Mouse (Mus musculus) c-Kit-positive CD71-negative TER-119-negative erythroid progenitor cells, embryonic 14.5 days (primary cell): ENCODE results near the gene Dsn1.

ENCODE experiments used
- DNase-seq: peaks from one replicate; pipeline ENCODE4 v3.0.0-alpha.2; 2013; ENCODE audit warnings: low read depth

Gene Dsn1

DNA sequence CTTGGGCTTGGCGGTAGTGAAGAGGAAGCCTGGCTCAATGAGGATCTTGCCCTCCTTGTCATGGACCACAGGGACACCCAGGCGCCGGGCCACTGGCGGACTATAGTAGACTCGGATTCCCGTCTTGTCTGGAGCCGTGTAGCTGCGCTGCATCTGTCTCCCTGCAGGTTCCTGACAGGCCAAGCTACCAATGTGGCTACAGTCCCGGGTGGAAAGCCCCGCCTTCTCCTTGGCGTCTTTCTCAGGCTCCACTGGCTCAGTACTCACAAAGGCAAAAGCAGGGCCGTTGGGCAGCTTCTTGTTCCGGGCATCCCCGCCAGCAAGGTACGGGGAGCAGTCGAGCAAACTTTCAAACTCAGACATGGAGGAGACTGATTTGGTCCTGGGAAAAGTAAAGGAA lies 14.2 kb upstream of the Dsn1 start:
- no peak for DNase-seq

DNA sequence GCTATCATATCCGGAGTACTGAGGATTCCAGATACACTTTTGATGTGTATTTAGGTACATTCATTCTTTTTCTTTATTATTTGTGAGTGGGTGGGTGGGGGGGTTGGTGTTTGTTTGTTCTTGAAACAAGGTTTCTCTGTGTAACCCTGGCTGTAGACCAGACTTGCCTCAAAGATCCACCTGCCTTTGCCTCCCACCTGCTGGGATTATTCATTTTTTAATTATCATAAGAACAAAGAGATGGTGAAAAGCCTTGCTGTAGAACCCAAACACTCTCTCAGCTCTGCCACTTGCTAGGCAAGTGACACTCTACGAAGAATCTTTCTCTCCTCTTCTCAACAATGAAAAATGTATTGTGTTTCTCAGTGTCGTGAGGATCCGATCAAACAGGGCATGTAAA lies 12.3 kb upstream of the Dsn1 start:
- no peak for DNase-seq

DNA sequence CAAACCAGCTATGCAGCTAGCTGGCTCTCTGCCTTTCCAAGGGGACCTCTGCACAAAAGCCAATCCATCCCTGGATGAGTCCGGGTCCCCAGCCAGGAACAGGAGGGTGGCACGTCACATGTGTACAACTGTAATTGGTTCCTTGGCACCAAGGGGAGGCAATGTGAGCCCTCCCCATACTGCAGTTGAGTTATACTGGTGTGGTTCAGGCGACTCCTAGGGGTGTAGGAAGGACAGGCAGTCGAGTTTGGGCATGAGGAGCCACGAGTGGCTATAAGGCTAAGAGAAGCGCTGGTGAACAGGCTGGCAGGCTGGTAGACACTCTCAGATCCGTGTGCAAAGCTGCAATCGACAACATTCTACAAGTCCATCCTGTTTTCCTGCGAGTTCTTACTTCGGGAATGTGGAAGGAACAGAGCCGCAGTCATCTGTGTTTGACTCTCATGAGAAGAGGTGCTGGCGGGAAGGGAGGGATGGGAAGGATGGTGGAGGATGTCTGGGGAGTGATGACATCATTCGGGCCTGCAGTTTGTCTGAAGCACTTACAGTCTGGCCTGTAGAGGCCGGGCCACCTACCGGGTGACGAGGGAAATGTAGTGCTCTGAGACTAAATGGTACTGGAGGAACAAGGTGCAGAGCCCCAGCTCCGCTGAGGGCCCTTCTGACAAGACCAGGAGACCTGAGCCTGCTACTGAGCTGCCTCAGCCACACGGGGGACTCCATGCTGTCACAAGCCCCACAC lies 9.7 kb upstream of the Dsn1 start:
- DNase-seq = no peak

DNA sequence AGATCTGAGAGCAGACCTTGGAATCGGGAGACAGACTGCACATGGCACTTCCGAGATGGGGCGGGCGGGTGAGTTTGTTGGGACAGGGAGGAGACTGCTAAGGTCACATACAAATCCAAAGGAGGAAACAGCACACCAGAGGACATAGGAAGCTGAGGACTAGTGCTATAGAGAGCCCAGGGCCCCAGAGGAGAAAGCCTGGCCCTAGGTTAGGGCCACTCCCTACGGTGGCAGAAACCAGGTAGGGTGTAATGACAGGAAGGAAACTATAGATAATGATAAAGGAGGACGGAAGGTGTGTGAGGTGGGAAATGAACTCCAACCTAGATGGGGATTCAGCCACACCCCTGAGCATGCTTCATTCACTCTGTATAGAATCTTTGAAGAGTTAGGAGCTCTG lies 5.4 kb upstream of the Dsn1 start:
- no peak for DNase-seq

DNA sequence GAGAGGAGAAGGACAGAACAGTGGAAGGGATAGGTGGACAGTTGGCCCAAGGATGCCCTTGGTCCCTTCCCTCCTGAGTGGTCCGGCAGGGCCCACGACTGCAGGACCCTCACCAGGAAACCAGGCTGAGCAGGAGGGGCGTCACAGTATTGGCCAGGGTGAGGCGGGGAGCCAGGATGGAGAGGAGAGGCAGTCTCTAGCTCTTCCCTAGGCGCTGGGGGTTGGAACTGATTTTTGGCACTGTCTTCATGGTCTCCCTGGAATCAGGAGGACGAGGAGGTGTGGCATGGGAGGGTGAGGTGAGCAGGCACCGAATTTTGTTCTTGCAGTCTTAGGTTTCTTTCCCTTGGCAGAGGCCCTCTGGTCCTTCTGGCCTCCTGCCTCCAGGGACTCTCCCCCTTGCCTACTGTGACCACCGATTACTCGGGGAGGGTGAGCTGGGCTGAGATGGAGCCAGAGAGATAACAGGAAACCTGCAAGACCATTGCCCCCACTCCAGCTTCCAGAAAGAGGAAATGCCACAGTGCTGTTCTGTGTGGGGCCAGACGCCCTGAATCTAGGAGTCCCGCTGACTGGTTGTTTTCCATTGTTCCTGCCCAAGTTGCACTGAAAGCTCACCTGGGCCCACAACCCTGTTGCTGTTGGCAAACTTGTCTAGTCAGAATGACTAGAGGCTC lies 3.8 kb upstream of the Dsn1 start:
- DNase-seq = no peak

DNA sequence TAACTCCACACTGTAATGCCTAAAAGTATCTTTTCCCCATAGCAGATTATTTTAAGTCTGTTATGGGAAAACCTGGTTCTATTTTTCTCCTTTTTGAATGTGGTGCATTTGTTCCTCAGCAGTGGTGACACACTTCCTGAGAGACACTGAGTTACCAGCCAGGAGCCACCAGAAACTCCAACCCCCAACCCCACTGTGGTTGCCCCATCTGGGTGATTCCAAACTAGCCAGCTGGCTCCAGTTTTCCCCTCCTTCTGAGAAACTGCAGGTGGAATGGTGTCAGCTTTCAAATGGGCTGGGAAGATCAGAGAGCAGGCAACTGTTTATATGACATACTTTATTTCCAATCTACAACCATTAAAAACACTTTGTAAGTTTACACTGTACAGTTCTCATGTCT lies 3.2 kb upstream of the Dsn1 start:
- no peak for DNase-seq

DNA sequence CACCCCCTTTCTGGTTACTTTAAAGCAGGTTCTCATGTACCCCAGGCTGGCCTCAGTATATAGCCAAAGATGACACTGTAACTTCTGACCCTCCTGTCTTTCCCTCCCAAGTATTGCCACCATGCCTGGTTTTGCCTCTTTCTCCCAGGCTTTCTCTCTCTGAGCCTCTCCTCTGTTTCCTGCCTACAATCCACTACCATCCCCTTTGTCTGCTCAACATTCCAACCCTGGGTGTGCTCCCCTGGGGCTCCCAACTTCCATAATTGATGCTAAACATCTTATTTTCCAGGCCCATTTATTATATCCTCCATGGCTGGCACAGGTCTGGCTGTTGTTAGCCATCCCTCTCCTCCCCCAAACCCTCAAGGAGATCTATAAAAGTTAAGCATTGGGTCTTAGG lies 1.6 kb upstream of the Dsn1 start:
- no peak for DNase-seq

DNA sequence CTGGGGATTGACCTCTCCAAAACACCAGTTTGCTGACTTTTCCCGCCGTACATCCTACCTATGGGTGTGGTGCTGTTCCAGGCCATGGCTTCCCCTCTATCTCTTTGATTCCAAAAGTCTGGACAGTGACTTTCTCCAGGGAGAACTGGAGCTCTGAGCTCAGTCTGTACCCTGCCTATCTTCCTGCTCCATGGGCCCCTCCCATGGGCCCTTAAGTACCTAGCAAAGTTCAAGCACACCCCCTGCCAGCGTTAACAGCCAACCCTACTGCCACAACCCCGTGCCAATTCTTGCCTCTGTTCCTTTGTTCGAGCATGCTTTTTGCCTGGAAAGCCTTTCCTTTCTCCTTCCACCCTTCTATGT lies 261 bp upstream of the Dsn1 start:
- DNase-seq = no peak

DNA sequence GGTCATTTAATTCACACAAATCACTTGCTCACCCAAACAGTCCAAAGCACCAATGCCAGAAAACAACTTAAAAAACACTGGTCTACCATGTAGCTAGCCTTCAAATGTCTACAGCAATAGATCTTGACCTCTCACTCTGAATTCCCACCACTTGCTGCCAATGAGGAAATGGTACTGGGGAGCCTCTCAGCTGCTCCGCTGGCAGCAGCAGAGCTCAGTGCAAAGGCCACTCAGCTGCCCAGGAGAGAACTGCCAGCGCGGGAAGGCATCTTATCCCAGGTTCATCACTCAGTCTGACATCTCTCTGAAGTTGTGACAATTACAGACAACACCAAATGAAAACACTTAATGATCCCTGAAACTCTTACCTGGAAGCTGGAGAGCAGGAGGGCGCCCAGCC lies 4.6 kb downstream of the Dsn1 start:
- DNase-seq = no peak

DNA sequence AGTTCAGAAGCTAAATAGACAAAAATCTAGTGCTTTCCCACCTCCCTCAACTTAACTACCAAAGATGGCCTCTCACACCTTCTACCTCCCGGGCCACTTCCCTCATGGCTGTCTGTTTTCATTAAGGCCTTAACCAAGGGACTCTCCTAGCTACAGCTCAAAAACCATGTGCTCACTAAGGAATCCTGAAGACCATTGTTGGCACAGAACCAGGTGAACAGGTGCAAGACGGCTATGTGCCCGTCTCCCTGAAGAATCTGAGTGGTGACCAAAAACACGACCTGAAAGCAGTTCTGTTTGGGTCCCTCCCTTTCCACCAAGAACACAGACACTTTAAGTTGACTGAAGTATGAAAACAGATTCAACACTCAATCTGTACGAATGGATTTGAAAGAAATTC lies 8.7 kb downstream of the Dsn1 start:
- no peak for DNase-seq

DNA sequence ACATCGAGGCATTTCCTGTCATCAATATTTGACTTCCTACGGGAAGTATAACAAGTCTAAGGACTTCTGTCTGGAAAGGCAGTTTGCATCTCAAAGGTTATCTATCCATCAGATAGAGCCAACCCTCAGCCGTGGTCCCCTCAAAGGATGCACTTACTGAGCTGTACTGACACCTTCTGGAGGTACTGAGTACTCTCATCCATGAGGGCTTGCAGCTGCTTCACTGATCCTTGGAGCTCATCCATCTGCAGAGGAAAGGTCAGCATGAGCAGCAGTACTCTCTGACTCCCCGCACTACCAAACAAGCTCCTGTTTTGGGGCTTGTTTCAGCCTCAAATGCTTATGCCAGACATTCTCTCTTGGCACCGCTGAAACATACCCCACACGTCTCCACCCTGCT lies 10.4 kb downstream of the Dsn1 start:
- no peak for DNase-seq

DNA sequence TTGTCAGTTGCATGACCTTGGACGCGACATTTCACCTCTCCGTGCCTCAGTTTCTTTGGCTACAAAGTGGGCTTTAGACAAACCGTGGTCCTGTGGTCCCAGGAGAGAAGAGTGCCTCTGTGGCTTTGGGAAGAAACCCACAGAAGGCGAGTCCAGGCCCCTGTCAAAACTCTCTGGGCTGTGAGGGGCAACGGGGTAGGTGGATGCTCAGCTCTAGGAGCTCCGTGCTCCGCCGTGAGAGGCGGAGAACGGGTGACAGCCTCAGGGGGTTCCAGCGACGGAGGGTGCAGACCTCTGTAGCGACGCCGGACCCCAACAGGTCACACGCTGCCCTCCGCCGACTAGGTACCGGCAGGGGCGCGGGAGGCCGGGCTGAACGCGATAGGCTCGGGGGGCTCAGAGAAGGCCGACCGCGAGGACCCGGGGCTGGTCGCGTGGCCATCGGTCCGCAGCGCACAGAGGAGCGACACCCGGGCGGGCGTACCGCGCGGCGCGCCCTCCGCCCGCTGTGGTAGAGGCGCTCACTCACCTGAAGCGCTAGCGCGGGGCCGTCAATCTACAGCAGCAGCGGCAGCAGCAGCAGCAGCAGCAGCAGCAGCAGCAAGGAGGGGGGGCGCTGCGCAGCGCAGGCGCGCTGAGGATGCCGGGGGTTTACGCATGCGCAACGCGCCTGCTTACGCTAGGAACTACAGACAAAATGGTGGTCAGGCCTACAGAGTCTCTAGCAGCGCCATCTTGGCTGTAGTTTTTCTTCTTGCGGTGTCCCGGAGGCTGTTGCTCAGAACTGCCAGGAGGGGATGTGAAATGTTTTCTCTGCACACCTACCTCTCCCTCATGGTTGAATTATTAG lies 15.3 kb downstream of the Dsn1 start, which contains the start of gene Ndrg3:
Gene Ndrg3, minus strand, starts transcription at position 587 of the 850 bp plus-strand sequence.
- peak; percentile 89 for DNase-seq

DNA sequence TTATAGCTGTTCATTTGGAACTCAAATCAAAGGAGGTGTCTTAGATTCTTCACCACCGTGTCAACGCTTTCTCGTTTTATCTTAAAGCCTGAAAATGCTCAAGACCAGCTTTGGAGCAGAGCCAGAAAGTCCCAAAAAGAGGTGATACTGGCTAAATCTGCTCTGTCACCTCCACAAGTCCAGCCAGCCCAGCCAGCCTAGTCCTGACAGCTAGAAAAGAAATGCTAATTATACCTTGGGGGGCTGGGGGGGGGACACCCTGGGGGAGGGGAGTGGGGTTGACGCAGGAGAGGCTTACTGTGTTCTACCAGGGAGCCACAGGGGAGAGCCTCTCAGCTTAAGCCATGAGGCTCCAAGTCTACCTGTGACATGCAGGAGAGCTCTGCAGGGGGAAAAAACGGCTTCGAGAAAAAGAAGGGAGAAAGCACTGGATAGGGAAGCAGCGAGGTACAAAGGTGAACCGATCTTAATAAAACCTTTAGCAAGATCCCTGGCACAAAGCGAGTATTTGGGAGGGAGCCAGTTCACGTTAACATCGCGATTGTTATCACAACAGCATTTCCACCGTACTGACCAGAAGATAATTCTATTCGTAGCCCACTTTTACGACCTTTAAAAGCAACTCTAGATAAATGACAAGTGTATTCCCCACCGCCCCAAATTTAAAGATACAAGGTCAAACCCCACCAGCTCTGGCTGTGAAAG lies 16.1 kb downstream of the Dsn1 start:
- DNase-seq = no peak

DNA sequence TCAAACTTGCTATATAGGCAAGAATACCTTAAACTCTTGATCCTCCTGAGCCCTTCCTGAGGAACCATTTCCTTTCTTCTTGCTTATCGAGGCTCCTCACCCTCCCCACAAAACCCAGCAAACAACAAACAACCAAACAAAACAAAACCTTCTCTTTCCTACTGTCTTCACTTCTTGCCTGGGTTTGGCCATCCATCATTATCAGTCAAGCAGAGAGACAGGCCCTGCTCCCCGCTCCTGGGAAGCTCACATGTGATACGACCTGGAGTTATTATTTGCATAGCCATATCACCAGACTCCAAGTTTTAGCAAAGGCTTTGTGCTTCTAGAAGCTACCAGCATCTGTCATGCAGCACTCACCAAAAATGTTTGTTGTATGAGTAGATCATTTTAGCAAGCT lies 19.6 kb downstream of the Dsn1 start:
- DNase-seq = no peak

DNA sequence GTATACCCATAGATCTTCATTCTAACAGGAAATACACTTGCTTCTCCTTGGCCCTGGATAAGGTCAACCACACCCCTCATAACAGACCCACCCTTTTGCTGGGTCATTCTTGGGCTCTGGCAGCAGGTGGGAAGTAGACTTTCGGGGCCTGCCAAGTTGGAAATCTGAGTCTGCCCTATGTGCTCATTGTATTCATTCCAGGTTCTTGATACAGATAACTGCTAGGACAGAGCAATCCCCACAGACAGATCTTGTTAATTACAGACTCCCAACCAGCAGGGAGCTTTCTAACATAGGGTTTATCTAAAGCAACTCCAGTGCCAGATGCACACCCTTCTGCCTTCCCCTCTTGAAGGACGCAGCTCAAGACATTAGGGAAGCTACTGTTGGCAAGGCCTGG lies 24.1 kb downstream of the Dsn1 start:
- DNase-seq = no peak

DNA sequence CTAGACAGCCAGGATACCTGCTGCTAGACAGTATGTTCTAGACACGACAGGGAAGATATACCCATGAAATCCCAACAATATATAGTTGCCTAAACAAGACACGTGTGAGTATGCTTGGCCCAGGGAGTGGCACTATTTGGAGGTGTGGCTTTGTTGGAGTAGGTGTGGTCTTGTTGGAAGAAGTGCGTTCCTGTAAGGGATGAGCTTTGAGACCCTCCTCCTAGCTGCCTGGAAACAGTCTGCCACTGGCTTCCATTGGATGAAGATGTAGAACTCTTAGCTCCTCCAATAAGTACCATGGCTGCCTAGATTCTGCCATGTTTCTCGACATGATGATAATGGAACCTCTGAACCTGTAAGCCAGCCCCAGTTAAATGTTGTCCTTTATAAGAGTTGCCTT lies 25.7 kb downstream of the Dsn1 start:
- no peak for DNase-seq

DNA sequence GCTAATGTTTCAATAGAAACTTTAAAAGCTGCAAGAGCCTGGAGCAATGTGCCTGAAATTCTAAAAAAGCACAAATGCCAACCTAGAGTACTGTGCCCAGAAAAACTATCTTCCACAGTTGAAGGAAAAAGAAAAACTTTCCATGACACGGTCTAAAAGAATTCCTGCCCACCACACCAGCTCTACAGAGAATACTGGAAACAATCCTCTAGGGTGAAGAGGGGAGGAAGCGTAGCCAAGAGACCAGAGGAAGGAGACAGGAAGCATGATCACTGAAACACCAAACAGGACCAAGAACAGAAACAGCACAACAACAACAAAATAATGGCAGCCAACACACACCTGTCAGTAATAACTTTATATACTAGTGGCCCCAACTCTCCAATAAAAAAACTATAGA lies 26.9 kb downstream of the Dsn1 start:
- DNase-seq = no peak

DNA sequence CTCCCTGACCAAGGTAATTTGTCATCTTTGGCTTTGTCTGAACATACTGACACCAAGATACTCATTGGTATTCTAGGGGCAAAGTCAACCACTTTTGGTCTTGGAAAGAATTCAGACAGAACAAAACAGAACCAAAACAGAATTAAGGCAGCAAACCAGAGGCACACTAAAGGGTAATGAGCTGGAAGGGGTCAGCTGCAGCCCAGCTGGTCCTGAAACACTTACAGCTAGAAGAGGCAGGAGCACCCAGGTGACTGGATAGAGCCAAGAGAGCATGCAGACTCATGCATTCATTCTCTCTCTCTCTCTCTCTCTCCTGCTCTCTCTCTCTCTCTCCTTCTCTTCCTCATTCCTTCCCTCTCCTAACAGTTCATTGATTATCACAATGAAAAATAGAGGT lies 30.2 kb downstream of the Dsn1 start:
- DNase-seq = no peak

DNA sequence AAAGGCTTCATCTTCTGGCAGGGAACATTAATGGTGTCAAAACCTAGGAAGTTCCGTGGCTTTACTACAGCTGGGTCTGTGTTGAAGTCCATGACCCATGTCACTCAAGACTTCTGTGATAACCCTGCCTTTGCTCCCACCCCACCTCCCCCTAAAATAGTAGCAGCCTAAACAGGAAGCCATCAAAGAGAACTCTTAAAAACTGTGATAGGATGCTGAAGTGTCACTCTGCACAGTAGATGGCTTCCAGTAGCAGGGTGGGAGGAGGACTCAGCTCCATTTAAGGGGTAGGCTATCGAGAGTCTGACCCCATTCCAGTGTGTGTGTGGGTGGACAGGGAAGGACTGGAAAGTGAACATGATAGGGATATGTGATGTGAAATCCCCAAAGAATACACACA lies 32.0 kb downstream of the Dsn1 start:
- DNase-seq = no peak

DNA sequence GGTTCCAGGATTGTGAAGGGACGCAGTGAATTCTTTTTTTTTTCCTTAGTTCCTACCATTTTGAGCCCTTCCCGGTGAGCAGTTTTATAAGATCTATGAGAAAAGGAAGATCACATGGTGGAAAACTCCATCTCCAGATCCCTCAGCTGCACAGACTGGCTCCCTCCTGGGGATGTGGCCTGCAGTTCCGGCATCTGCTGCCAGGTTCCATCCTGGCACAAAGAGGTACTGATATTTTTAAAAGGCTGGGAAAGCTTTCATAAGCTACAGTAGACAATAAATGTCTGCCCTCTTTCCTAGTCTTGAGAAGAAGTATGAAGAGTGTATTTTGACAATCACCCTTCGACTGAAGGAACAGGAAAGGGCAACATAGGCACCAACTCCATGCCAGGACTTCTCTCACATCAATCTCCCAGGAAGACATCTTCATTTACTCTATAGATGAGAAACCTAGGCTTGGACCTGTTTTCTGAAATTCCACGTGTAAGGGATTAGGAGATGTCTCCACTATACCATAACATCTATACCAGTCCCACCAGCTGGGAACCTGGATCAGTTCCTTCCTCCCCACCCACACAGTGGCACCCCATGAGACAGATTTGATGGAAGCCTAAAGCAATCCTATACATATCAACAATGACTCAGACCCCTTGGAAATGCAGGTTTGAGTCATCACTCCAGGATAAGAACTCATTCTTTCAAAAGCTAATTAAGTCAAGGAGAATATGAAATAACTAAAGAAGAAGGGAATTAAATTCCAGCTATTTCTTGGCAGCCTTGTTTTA lies 33.4 kb downstream of the Dsn1 start:
- no peak for DNase-seq

DNA sequence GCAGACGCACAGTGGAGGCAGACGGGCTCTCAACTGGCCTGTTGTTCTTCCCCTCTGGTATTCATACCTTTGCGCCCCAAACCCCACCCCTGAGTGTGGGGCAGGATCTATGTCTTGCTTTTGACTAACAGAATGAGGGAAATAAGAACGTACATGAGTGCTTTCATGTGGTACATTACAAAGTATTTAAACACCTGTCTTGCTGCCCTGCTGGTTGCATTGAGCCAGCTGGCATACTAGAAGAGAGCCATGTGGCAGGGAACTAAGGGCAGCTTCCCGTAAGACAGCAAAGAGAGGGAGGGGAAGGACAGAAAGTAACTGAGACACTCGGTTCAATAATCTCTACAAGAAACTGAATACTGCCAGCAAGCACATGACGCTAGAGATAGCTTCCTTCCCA lies 36.7 kb downstream of the Dsn1 start:
- no peak for DNase-seq

DNA sequence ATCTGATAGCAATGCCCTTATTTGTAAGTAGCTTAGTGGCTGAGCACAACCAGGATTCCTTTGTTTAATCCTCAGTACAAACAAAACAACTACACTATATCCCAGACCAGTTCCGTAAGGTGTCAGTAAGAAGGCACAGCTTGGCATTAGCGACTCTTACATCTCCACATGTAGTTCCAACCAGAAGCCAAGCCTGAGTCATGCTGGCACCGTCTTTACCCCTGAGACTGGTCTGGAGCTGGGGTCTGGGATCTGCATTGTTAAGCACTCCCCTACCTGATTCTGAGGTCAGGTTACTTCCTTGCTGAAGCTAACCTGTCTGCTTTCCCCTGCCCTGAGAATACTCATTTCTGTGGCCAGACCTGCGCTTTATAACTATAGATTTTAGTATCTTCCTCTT lies 38.5 kb downstream of the Dsn1 start:
- no peak for DNase-seq
